Mouse (Mus musculus) forebrain, embryonic 14.5 days (tissue): ENCODE results near the gene Plcl1. TPM values are rescaled to one million over a fixed set of nuclear protein-coding genes. Genes with fewer than 3 reads are reported as not detected.

ENCODE experiments used
- ATAC-seq: fragments of 200-750 bp; cut with Nextera tagmentation; 2 replicates; pipeline ENCODE4 v1.8.0; 2017; ENCODE audit warnings: mild to moderate bottlenecking, moderate library complexity
- DNase-seq: peaks from one replicate; pipeline ENCODE4 v3.0.0-alpha.2; 2015; ENCODE audit warnings: low spot score
- H3K27ac ChIP-seq: fragments of 300-500 bp; sonication (generic); 2 replicates; pipeline ENCODE4 v1.5.1; 2014; ENCODE audit warnings: low read depth, mild to moderate bottlenecking, control low read depth, low read length, moderate library complexity
- H3K27me3 ChIP-seq: fragments of 300-500 bp; sonication (generic); replicated peaks from 2 replicates; pipeline ENCODE4 v1.6.1; 2014; ENCODE audit warnings: low read length, control low read depth, mixed read lengths; ENCODE audit not compliant: control insufficient read depth, insufficient read depth
- H3K36me3 ChIP-seq: fragments of 300-500 bp; sonication (generic); 2 replicates; pipeline ENCODE4 v1.6.1; 2014; ENCODE audit warnings: low read length, control low read depth; ENCODE audit not compliant: control insufficient read depth, insufficient read depth
- H3K4me1 ChIP-seq: fragments of 300-500 bp; sonication (generic); 2 replicates; pipeline ENCODE4 v1.6.1; 2014; ENCODE audit warnings: antibody characterized with exemption, low read length, control low read depth; ENCODE audit not compliant: control insufficient read depth, insufficient read depth
- H3K4me2 ChIP-seq: fragments of 300-500 bp; sonication (generic); 2 replicates; pipeline ENCODE4 v1.6.1; 2014; ENCODE audit warnings: mild to moderate bottlenecking, control low read depth, low read length
- H3K4me3 ChIP-seq: fragments of 300-500 bp; sonication (generic); 2 replicates; pipeline ENCODE4 v1.5.1; 2014; ENCODE audit warnings: low read depth, low read length, control low read depth
- H3K9ac ChIP-seq: fragments of 300-500 bp; sonication (generic); 2 replicates; pipeline ENCODE4 v1.6.1; 2014; ENCODE audit warnings: mild to moderate bottlenecking, low read length, control low read depth, moderate library complexity
- H3K9me3 ChIP-seq: fragments of 300-500 bp; sonication (generic); replicated peaks from 2 replicates; pipeline ENCODE4 v1.6.1; 2016; ENCODE audit warnings: low read length, control low read depth, mixed read lengths; ENCODE audit not compliant: control insufficient read depth
- WGBS: fragments of 180-500 bp; shearing (Covaris S2); extraction: QIAGEN DNeasy Blood & Tissue Kit; methylation state at CpG from one replicate; pipeline ENCODE4 v1.1.7; 2014; 5-methylcytosine and 5-hydroxymethylcytosine counted together
- polyA plus RNA-seq: library from polyadenylated mRNA; unstranded; fragments of >200 nt; fragmentation: Nextera tagmentation; extraction: Ambion mirVana; gene quantifications from 2 replicates; pipeline ENCODE4 v1.2.1, GENCODE M21; 2014

The Plcl1 gene
- polyA plus RNA-seq, 1 experiment from 2014 or later, result 2.6 TPM

DNA sequence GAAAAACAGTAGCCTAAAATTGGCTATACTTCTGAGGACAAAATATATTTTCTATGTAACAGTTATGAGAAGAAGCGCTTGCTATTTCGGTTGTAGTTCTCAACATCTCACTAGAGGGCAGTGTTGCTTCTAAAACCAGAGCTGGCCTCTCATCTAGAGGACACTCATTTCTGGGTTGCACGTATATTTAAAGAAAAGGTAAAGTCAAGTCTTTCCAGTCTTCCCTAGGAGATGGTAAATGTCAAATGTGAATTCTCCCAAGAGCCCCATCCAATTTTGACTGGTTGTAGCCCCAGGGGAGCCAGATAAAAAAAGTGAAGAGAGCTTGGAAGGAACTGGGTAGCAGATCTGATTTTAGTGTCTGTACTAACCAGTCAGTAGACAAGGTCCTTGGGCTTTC, 1.3 kb upstream of the Plcl1 start:
- H3K4me3 ChIP-seq, result no peak overlapping the region
- no peaks in the 10 kb centered on the region; the same call in 1 of the 2 replicates for H3K27me3 ChIP-seq
- no peaks in the 10 kb centered on the region for H3K36me3 ChIP-seq
- 1% methylated on average over 3 of the region's 3 CpGs for WGBS
- ATAC-seq (no peak), DNase-seq (peak; percentile 89)
- H3K27ac ChIP-seq, result no peak overlapping the region
- H3K4me2 ChIP-seq, result no peak overlapping the region
- no peaks in the 10 kb centered on the region for H3K9me3 ChIP-seq
- no peak overlapping the region for H3K9ac ChIP-seq
- peaks cover 3% of the 10 kb centered on the region; the same call in 1 of the 2 replicates for H3K4me1 ChIP-seq

DNA sequence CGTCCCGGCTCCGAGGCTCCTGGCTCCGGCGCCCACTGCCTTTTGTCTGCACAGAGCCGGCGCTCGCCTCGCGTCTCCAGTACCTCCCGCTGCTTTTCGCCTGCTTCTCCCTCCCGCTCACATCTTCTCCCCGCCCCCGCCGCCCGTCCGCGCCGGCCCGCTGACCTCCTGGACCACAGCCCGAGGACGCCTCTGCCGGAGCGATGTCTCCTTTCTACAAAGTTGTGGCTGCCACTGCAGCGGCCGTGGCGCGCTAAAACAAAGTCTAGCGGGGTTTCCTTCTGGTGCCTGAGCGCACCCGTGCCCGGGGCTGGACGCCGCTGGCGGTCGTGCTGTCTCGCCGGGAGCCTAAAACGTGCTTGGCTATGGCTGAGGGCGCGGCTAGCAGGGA, 297 bp downstream of the Plcl1 start:
- DNase-seq (no peak), ATAC-seq (peak; percentile 69)
- WGBS, result under 1% methylated on average over 41 of the region's 42 CpGs
- Histone ChIP-seq H3K4me1 (peaks cover 3% of the 10 kb centered on the region; the same call in 1 of the 2 replicates), H3K27ac (peak overlapping the region; percentile 86), H3K9me3 (no peaks in the 10 kb centered on the region), H3K4me2 (peak overlapping the region; percentile 94), H3K27me3 (no peaks in the 10 kb centered on the region; the same call in 1 of the 2 replicates), H3K9ac (peak overlapping the region; percentile 82), H3K36me3 (no peaks in the 10 kb centered on the region), H3K4me3 (peak overlapping the region; percentile 86)

DNA sequence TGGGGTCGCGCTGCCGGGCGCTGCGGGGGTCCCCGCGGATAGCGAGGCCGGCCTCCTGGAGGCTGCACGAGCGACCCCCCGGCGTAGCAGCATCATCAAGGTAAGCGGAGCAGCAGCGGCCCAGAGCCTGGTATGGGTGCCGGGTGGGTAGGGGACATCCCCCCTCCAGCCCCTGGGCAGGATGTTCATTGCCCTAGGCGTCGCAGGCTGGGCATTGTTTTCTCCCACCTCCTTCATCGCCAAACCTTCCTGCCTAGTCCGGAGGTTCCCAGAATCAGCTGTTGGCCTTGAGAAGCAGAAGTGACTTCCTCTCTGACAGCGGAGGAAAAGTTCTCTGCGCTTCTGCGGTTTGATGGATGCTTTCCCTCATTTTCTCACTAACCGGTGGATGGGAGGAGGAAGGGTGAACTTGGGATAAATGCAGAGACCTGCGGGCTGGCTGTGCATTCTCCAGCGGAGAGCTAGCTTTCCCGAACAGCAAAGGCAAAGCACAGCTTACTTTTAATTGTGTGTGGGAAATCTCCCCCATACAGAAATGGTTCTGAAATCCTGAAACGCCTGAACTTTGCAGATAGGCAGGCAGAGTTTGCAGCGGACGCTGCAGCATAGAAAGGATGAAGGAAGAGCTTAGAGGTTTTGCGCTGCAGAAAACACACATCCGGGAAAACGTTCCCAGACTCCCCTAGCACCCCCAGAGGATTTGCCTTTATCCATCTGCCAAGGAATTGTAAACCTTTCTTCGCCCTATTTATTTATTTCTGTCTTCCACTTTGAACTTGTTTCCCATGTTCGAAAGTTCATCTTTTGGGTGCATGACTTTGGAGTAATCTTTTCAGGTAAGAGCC, 1.0 kb downstream of the Plcl1 start:
- 3% methylated on average over 35 of the region's 35 CpGs for WGBS
- Histone ChIP-seq H3K4me3 (peak overlapping the region; percentile 86), H3K27me3 (no peaks in the 10 kb centered on the region; the same call in 1 of the 2 replicates), H3K9me3 (no peaks in the 10 kb centered on the region), H3K36me3 (no peaks in the 10 kb centered on the region), H3K9ac (peak overlapping the region; percentile 82), H3K27ac (peak overlapping the region; percentile 86), H3K4me1 (peaks cover 3% of the 10 kb centered on the region; the same call in 1 of the 2 replicates), H3K4me2 (peak overlapping the region; percentile 94)
- peak; percentile 10; the same call in 1 of the 2 replicates for ATAC-seq
- peak; percentile 55 for DNase-seq

DNA sequence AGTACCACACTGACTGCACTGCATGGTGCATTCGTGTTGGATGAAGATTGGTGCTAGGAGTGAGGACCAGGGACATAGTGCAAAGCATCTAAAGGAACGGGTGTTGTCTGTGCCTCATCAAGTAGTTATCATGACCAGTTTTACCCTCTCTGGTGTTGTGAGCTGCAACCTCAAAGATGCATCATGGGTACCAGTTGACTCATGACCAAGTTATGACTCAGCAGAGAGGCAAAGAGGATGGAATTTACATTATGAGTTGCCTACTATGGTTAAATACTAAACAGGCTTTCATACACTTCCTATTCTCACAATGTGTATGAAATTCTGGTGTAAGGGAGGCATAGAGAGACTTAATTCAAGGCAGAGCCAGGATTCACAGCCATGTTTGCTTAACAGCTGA, 4.9 kb downstream of the Plcl1 start:
- Histone ChIP-seq H3K4me3 (no peak overlapping the region), H3K27me3 (no peaks in the 10 kb centered on the region), H3K27ac (no peak overlapping the region), H3K4me1 (peaks cover 3% of the 10 kb centered on the region; the same call in 1 of the 2 replicates), H3K9ac (no peak overlapping the region), H3K36me3 (no peaks in the 10 kb centered on the region), H3K4me2 (no peak overlapping the region), H3K9me3 (no peaks in the 10 kb centered on the region)
- DNase-seq, result no peak
- ATAC-seq, result no peak
- 84% methylated on average over 2 of the region's 2 CpGs for WGBS

DNA sequence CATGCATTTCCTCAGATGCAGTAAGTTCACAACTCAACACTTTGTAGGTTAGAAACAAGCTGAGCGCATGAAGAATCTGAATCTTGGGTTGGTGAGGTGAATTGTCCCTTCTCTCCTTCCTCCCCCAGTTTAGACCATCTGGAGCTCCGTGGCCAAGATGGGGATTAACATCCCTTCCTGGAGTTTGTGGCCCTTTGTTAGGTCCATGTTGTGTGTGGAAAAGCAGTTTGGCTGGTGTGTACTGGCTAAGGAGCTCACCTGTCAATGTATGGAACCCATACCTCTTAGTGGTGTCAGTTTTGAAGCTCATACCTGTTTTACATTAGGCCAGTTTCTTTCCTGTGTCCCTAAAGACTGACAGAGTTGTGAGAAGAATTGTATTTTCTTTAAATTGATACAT, 5.4 kb downstream of the Plcl1 start:
- Histone ChIP-seq H3K4me2 (no peak overlapping the region), H3K4me1 (peaks cover 3% of the 10 kb centered on the region; the same call in 1 of the 2 replicates), H3K9ac (no peak overlapping the region), H3K27me3 (no peaks in the 10 kb centered on the region), H3K9me3 (no peaks in the 10 kb centered on the region), H3K4me3 (no peak overlapping the region), H3K36me3 (no peaks in the 10 kb centered on the region), H3K27ac (no peak overlapping the region)
- ATAC-seq, result no peak
- no peak for DNase-seq
- 86% methylated on average over 2 of the region's 2 CpGs for WGBS

DNA sequence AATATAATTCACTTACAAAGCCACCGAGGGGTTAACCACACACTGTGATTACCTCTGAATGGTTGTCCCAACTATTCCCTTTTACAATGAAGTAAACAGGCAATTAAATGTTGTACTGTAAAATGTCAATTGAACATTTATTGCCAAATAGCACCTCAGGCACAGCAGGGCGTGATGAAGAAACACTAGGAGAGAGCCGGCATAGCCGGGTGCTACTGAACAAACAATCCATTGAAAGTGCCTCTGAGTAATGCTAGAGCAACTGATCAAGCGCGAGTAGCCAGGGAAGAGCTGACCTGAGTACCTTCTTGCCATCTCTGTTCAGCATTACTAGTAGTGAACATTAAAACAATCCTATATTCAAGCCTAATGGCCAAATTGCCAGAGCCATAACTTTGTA, 6.8 kb downstream of the Plcl1 start:
- DNase-seq (no peak), ATAC-seq (no peak)
- Histone ChIP-seq H3K36me3 (no peaks in the 10 kb centered on the region), H3K9me3 (no peaks in the 10 kb centered on the region), H3K4me2 (no peak overlapping the region), H3K4me3 (no peak overlapping the region), H3K27ac (no peak overlapping the region), H3K9ac (no peak overlapping the region), H3K27me3 (no peaks in the 10 kb centered on the region), H3K4me1 (no peaks in the 10 kb centered on the region; the same call in 1 of the 2 replicates)
- WGBS, result 46% methylated on average over 6 of the region's 6 CpGs

DNA sequence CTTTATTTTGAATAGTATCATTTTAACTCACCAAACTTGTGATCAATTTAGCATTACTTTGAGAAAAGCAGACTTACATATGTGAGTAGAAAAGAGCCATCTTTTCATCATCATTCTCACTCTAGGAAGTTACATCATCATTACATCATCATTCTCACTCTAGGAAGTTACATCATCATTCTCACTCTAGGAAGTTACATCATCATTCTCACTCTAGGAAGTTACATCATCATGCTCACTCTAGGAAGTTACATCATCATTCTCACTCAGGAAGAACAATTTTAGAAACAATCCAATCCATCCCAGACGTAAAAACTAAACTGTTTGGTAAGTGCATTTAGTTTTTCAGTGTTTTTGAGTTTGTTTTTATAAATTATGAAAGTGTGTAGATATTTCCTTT, 7.8 kb downstream of the Plcl1 start:
- ATAC-seq (no peak), DNase-seq (no peak)
- H3K4me3 ChIP-seq, result no peak overlapping the region
- no peaks in the 10 kb centered on the region for H3K9me3 ChIP-seq
- WGBS, result 88% methylated on average over 1 of the region's 1 CpGs
- H3K4me2 ChIP-seq, result no peak overlapping the region
- no peak overlapping the region for H3K9ac ChIP-seq
- no peaks in the 10 kb centered on the region; the same call in 1 of the 2 replicates for H3K4me1 ChIP-seq
- H3K36me3 ChIP-seq, result no peaks in the 10 kb centered on the region
- H3K27me3 ChIP-seq, result no peaks in the 10 kb centered on the region
- no peak overlapping the region for H3K27ac ChIP-seq

DNA sequence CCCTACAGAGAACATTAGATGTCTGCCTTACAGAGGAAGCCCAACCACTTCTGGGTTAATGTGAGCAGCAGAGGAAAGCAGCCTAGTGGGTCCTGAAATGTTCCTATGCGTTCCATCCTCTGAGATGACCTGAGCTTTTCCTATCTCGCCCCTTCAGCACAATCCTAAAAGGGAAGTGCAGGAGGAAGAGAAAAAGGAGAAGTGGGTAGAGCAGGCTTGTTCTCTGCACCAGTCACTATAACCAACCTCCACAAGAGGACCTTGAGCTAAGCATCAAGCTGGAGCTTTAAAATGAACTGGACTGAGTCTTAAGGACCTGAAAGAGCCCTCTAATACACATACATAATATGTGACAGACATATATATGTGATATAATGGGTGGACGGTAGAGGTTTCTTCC, 13.2 kb downstream of the Plcl1 start:
- Histone ChIP-seq H3K27me3 (no peaks in the 10 kb centered on the region), H3K4me3 (no peak overlapping the region), H3K9me3 (no peaks in the 10 kb centered on the region), H3K36me3 (no peaks in the 10 kb centered on the region), H3K9ac (no peak overlapping the region), H3K27ac (no peak overlapping the region), H3K4me2 (no peak overlapping the region), H3K4me1 (no peaks in the 10 kb centered on the region; the same call in 1 of the 2 replicates)
- no peak for DNase-seq
- WGBS, result 87% methylated on average over 3 of the region's 3 CpGs
- ATAC-seq, result no peak

DNA sequence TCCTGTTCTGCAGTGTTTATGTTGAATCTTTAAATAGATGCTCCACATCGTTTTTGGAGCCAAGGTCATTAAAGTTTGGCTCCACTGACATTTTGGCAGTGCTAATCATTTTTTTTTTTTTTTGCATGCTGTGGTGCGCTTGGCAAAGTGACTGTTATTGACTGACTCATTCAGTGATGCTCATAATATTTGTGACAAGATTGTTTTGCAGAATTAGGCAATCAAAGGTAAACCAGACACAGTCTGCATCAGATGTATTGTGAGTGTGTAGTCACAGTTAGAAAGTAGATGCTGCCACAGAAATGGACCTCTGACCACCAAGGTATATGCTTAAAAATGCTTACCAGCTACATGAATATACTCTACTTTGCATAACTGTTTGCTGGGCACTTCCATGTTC, 21.9 kb downstream of the Plcl1 start:
- ATAC-seq, result no peak

More for the DNA sequence above, 21.9 kb downstream of the Plcl1 start:
- no peak for DNase-seq
- no peaks in the 10 kb centered on the region for H3K9me3 ChIP-seq
- H3K9ac ChIP-seq, result no peak overlapping the region
- WGBS, result 74% methylated on average over 2 of the region's 2 CpGs
- no peaks in the 10 kb centered on the region for H3K36me3 ChIP-seq
- H3K4me3 ChIP-seq, result no peak overlapping the region
- H3K4me1 ChIP-seq, result no peaks in the 10 kb centered on the region
- no peak overlapping the region for H3K4me2 ChIP-seq
- H3K27me3 ChIP-seq, result no peaks in the 10 kb centered on the region
- H3K27ac ChIP-seq, result no peak overlapping the region
